Mouse (Mus musculus): Measurements from ENCODE around the gene Cacna1s.

Cacna1s gene

DNA sequence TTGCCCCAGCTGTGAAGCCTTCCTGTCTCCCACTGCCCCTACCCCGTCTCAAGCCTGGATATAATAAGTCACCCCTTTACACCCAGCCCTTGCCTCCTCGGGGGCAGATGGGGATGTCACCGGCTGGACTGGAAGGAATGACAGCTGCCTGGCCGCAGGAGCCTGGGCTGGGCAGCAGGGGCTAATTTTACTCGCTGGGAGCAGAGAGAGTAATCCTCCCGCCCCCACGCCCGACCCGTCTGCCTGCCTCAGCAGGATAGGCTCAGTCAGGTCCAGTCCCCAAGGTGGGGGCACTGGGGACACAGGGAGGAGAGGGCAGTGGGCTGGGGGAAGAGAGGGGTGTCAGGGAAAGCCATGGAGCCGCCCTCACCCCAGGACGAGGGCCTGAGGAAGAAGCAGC lies at the start of gene Cacna1s:
Cacna1s (plus strand) TSS at position 204 of the 400 bp plus-strand sequence.
- in situ Hi-C loops (cut with MboI, MseI), result no loop called here

DNA sequence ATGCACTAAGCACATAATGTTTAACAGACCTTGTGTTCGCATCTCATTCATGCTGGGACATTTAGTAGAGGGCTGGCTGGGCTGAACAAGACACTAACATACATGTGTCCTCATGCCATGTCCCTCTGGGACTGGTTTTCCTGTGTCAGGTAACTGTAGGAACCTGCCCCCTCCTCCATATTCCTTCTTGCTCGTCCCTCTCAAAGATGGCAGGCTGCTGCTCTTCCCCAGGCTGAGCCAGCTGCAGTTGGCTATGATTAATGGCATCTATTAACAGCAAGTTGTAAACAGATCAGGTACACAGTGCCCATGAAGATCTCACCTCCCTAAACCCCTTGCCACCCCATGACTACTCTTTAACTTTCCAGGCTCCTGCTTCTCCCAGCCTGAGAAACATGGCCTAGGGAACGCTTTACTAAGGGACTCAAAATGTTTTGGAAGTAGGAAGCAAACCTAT lies 46.2 kb upstream of the Cacna1s start, which contains the start of gene Igfn1:
Igfn1 (minus strand) TSS at position 51 of the 457 bp plus-strand sequence.
- in situ Hi-C loops (cut with MboI, MseI), result no loop called here

DNA sequence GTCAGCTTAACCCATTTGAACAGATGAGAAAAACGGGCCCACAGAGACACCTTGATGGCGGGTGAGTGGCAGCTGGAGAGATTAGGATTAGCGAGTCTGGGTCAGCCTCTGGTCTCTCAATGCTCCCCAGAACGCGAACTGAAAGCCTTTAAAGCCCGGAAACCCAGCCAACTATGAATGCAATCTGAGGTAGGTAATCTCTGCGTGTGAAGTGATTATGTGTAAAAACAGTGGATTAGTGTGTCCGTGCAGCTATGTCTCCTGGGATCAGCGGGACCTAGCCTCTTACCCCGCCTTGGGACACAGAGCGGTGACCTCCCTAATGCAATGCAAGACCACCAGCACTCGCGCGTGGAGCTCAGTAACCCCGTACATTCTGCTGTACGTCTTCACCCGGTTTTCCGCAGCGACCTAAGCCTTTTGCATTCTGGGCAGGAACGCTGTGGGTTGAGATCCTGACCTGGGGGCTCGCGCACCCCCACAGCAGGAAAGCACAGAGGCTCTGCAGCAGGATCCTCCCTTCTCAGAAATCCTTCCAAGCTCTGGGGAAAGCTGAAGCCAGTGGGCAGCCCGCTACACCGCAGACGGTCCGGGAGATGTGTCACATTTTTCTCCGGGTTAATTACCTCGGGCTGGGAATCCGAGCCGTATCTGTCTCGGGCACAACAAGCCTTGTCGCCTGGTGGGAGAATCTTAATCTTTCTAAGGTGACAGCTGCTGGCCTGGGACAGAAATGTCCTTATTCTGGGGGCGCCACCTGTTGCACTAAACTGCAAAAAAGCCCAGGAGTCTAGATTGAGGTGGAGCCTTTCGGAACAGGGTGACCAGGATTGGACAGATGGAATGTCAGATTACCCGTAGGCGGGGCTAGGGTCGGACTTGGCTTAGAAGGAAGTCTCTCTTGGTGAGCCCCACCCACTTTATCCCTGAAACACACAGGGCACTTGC lies 45.1 kb upstream of the Cacna1s start, which contains the start of gene Tmem9:
Tmem9 (plus strand) TSS at position 940 of the 948 bp plus-strand sequence.
- in situ Hi-C loops (cut with MboI, MseI), result no loop called here

DNA sequence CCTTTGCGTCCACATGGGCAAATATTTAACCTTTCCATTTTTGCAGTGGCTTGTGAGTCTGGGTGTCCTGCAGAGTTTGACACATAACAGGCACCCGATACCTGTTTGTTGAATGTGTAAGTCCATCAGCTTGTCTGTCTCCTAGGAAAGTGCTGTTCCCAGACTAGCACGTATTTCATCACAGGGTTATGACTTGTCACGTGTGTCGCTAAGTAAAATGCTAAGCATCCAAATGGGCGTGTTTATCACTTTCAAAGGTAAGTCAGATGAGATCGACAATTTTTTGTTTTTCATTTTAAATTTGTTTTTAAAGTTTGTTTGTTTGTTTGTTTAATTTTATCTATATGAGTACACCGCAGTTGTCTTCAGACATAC lies 44.4 kb upstream of the Cacna1s start:
- in situ Hi-C loops (cut with MboI, MseI), result no loop called here

DNA sequence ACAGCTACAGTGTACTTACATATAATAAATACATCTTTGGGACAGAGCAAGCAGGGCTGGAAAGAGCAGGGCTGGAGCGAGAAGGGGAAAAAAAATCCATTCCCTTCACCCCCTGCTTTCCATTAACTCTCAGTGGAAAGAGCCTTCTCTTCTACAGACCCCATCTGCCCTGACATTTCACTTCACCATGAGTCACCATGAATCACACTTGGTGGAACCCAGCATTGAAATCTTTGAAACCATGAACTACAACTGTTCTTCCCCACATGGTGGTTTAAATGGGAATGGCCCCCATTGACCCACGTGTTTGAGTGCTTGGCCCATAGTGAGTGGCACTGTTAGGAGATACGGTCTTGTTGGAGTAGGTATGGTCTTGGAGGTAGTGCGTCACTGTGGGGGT lies 42.3 kb upstream of the Cacna1s start:
- in situ Hi-C loops (cut with MboI, MseI), result no loop called here

DNA sequence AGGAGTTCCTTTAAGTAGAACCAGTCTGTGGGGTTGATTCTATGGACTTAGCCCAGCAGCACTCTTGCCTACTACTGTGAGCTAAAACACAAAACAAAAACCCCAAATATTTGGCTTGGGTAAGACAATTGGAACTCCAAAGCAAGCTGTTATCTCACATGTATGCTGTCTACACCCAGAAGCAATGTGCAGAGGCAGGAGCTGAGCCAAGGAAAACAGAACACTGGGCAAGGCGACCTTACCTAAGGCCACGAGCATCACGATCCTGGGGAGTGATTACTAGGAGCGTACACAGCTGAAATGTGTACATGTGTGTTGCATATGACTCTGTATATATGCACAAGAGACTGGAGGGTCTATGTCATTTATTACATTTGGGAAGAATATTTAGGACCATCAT lies 39.0 kb upstream of the Cacna1s start:
- in situ Hi-C loops (cut with MboI, MseI), result no loop called here

DNA sequence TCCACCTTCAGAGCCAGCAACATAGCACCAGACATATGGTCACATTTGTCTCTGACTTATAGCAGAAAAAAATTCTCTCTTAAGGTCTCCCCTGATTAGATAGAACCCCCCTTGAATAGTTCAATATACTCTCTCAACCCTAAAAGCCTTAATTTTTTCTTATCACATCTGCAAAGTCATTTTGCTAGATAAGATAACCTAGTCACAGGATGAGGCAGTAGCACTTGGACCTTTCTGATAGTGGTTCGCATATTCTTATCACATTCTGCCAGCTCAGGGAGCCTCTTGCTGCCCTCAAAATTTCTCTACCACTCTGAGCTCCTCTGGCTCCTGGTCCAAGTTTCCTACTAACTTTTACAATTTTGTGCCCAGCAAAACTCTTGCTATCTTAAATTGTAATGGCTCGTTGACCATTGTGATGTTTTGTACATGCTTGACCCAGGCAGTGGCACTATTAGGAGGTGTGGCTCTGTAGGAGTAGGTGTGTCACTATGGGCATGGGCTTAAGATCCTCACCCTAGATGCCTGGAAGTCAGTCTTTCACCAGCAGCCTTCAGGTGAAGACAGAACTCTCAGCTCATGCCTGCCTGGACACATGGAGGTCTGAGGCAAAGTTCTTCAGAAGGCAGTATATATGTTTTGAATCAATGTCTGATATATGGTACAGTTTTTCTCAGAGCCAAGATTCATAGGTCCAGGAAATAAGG lies 37.6 kb upstream of the Cacna1s start:
- in situ Hi-C loops (cut with MboI, MseI), result no loop called here

DNA sequence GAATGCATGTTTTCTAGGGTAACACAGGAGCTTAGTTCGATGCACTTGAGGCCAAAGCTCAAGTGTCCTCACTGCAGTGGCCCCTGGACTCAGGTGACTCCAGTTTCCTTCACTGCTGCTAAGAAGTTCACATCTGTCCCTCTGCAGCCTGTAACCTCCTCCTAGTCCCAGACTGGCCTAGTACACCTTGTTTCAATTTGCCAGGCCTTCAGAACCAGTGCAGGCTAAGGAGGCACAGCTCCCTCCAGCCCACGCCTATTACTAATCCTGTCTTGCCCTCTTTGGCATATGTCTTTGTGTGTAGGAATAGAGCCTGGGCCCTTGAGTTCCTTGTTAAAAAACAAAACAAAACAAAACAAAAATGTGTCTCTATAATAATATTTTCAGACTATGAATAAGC lies 35.2 kb upstream of the Cacna1s start:
- in situ Hi-C loops (cut with MboI, MseI), result no loop called here

DNA sequence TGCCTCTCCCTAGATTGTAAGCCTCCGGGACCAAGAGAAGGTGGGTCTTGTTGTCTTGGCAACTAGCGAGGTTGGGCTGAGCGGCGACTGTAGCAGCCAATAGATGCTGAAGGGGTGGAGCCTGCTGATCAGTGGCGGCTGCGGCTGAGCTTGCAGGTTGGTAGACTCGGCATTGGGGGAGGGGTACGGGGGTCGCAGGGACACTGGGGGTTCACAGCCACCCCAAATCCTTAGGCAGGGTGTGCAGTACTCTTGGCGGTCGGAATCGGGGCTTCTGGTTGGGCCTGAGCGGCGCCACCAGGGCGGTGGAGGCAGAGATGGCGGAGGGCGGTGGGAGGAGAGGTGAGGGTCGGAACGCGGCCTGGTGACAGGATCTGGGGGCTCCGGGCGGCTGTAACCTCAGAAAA lies 34.6 kb upstream of the Cacna1s start:
- in situ Hi-C loops (cut with MboI, MseI), result no loop called here

DNA sequence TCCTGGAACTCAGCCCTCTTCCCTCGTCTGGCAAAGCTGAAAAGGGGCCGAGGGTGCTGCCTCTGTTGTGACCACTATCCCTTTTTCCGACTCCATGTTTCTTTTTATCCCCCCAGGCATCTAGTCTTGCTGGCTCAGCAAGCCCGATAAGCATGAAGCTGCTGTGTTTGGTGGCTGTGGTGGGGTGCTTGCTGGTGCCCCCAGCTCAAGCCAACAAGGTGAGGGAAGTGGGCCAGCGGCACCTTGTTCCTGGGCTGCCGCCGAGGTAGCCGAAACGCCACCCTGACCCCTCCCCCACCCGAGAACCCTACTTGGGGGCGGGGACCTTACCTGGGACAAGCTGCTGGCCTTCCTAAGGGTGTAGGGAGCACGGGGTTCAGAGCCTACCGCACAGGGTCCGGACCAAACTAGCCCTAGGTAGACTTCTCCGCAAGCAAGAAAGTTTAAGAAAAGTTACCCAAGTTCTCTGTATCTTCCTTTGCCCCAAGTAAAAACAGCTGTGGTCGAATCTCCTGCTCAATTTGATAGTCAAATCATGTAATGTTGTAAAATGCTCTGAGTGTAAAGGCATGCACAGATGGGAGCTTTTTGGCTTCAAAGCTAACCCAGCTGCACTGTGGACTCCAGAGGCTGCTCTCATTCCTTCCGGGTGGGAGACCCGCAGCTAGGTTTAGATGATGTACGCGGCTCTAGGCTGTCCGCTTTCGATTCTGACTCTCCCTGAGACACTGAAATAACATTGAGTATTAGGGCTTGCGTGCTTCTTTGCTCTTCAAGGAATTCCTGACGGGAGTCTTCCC lies 34.0 kb upstream of the Cacna1s start:
- in situ Hi-C loops (cut with MboI, MseI), result no loop called here

DNA sequence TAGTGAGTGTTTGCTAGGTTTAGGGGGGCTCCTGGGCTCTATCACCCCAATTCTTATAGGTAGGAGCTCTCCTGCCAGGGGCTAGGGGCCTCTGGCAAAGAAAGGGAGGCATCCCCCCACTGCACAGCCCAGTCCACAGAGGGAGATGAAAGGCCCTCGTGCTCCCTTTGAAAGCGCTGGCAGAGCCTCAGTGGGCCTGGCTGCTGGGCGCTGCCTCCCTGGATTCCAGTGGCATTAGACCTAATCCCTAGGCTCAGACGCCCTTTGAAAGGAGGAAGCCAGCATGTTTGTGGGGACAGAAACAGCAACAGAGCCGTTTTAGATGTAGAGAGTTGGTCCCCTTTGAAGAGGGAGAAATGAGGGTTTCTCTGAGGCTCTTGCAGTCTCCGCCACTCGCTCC lies 22.3 kb upstream of the Cacna1s start:
- in situ Hi-C loops (cut with MboI, MseI), result no loop called here

DNA sequence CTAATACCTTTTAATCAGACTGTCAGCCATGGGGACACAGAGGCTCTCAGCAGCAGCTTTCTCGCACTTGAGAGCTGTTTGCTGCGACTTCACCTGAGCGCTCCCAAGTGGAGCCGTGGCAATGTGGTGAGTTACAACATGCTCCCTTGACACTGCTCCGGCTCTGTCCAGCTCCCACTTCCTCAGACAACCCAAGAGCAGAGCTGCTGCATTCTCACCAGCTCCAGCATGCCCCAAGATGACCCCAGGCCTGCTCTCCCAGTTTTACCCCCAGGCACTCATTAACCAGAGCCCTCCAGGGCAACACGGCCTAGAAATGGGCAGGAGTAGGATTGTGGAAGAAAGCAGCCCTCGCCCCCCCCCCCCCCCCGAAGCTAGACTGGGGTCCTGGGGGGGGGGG lies 20.9 kb upstream of the Cacna1s start:
- in situ Hi-C loops (cut with MboI, MseI), result no loop called here

DNA sequence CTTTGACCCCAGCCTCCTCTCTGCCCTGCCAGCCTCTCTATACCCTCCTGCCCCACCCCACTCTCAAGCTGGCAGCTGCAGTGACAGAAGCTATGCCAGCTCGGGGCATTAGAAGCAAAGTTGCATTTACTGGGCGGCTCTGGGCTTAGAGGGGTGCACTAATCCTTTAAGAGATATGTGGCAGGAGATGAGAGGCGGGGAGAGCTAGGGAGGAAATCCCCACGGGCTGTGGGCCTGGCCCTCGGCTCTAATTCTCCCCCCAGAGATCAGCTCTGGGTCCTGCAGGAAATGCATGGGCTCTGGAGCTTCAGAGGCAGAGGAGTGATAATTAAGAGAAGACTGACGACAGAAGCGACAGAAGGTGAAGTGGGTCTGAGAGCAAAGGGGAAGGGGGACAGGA lies 19.6 kb upstream of the Cacna1s start:
- in situ Hi-C loops (cut with MboI, MseI), result no loop called here

DNA sequence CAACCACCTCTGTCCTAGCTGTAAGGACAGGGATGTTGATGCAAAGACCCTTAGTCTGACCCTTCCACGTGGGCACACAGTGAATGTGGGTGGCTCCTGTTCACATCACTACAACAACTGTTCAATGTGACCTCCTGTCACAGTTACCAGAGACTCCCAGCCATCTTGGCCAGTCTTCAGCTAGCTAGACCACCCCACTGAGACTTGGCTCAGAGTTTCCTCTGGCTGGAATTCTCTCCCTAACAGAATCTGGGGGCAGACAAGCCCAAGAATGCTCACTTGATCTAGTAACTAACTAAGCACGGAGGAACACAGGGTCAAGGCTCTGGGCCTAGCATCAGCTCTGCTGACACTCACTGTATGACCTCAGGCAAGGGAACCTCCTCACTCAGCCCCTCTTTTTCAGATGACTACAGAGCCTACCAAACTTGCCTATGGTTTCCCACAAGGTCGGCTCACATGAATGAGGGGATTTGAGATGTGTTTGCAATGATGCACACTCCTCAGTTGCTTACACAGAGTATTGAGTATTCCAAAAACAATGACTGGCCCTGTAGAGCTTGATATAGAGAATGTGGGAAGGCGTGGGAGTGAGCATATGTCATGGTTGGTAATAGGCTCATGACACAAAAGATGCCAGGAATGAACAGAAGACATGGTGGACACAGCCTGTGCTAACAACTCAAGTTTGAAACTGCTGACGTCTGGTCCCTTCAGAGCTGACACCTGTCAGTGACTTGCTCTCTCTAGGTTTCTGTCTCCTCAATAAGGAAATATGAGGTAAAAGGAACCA lies 13.6 kb upstream of the Cacna1s start:
- in situ Hi-C loops (cut with MboI, MseI), result no loop called here

DNA sequence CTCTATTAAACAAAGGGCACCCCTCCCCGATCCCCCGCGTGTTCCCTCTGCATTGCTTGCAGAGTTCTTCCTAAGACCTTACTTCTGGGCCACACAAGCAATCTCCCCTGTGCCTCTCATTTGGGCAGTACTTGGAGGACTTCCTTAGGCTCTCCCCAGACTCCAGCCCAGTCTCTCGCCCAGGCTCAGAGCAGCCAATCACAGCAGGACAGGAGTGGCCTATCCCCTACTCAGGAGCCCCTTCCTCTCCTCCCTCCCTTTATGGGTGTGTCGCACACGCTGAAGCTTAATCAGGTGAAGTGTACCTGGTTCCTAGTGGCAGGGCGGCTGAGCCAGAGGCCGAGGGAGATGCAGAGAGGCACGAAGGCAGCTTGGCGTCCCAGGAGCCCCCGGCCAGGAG lies 12.1 kb upstream of the Cacna1s start:
- in situ Hi-C loops (cut with MboI, MseI), result no loop called here

DNA sequence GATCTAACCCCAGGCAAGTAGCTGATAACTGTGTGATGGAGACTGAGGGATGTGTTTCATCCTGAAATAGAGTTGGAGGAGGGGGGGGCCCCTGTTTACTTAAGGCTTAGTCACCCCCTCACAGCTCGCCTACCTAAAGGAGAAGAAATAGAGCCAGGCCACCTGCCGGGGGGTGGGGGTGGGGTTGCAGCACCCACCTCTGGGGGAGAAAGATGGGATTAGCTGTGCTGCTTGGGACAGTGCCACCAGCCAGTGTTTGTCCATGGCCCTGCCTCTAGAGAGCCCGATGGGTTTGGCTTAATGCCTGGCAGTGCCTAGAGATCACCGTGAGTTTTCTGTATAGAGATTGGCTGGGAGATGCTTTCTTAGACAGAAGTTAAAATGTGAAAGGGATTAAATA lies 11.7 kb upstream of the Cacna1s start:
- in situ Hi-C loops (cut with MboI, MseI), result no loop called here

DNA sequence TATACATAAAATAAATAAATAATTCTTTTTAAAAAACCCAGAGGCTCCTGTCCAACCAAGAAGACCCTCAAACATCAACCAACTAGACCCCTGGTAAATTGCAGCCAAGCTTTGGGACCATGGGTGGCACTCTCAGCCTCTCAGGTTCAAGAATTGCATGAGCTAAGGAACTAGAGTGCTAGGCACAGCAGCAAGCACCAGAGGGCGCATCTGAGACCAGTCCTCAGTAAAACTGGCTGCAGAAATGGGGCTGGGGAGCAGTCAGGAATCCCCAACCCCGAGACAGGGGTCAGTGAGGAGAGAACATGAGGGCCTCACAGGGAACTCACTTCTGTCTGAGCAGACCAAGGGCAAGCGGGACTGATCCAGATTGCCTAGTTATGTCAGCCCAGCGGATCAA lies 6.8 kb upstream of the Cacna1s start:
- in situ Hi-C loops (cut with MboI, MseI), result no loop called here

DNA sequence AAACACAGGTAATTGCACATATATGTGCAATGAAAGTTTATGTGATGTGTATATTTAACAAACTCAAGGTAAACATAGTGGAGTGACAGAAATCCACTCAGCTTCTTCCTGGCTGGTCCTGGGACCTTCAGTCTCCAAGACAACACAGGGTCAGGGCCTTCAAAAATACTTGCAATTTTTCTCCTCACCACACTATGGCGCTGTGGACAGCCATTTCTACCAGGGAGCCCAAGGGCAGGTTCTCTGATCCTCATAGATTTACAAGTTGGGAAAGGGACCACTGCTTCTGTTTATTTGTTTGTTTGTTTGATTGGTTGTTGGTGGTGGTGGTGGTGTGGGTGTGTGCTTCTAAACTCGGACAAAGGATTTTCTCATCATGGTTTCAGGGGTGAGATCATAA lies 5.1 kb upstream of the Cacna1s start:
- in situ Hi-C loops (cut with MboI, MseI), result no loop called here

DNA sequence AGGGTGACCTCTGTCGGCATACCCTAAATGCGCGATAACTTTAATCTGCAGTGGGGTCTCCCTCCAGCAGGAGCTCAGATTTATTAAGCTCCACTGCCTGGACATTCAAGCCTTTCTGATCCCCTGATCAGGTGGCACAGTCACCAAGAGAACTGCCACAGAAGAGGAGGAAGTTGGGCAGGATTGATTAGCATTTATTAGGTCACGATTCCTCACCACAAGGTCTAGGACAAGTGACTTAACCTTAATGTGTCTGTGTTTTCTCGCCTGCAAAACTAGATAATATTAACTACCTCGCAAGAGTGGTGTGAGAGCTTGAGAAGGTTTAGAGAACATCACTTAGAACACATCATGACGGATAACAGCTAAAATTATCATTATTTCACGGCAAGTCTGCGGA lies 4.7 kb upstream of the Cacna1s start:
- in situ Hi-C loops (cut with MboI, MseI), result no loop called here

DNA sequence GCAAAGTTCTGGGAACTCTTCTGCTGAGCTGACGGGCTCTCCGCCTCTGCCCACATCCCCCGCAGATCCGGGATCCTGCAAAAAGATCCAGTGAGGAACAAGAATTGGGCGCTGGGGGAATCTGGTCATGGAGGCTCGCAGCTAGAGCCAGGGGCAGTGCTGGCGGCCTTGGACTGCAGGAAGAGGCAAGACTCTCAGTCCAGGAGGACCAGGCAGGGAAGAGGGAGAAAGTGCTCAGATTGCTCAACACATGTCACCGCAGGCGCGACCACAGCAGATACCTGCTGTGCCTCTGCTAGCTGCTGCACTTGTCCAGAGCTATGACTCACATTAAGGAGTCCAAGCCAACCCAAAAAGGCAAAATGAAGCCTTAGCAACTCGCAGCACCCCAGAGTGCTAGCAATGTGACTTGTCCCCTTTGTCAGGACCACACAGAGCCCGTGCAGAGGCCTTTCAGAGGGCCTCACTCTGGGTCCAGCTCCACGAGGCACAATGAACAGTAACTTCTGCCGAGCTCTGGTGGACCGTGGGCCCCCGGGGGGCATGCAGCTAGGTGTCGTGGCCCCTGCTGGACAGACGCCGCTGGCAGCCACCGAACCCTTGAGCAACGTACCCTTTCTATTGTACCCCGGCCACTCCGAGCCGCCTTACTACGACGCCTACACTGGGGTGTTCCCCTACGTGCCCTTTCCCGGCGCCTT lies 2.1 kb upstream of the Cacna1s start, which contains the start of gene Ascl5:
Ascl5 (plus strand) TSS at position 493 of the 701 bp plus-strand sequence.
- in situ Hi-C loops (cut with MboI, MseI), result no loop called here

DNA sequence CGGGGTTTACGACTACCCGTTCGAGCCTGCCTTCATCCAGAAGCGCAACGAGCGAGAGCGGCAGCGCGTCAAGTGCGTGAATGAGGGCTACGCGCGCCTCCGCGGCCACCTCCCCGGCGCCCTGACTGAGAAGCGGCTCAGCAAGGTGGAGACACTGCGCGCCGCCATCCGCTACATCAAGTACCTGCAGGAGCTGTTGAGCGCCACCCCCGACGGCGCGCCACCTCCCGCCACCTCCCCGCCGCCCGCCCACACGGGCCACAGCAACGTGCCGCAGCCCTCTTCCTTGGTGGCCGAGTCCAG lies 1.6 kb upstream of the Cacna1s start:
- in situ Hi-C loops (cut with MboI, MseI), result no loop called here

Data from T-helper 1 cell (primary cell).